Mouse (Mus musculus) E14TG2a.4 (cell line): Measurements from ENCODE around the gene Nphp1.

Experiments
- CTCF ChIP-seq: conservative IDR thresholded peaks from 2 replicates; pipeline ENCODE4 v1.5.1; 2014; ENCODE audit warnings: low read length
- NANOG ChIP-seq: IDR thresholded peaks from 2 replicates; pipeline ENCODE4 v1.6.1; 2014; ENCODE audit warnings: borderline replicate concordance, low read length, mixed read lengths

DNA sequence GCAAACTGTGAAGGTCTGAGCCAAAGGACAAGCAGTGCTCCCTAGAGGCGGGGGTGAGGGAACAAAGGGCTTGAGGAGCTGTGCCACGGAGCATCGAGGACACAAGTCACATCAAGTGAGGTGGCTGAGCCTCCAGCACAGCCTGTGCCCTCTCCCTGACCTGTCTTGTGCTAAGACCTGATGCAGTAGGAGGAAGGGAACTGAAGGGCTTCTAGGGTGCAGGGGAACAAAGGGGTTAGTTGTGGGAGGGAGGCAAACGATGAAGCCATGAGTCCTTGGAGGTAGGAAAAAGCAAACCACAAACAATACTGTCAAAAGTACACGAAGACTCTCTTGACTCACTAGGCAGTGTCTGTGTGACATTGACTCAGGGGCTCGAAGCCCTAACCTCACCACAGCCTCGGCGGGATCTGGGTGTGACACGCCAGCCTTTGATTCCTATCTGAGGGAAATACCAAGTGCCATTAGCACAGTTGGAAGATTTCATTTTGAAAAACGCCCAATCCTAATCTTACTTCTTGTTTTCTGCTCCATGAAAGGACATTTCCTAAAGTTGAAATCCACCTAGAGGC lies 28.2 kb downstream of the Nphp1 start:
- no peak for TF ChIP-seq CTCF
- no peak for TF ChIP-seq NANOG
